Mouse (Mus musculus): ENCODE data around the gene H2-K1.

H2-K1 gene

DNA sequence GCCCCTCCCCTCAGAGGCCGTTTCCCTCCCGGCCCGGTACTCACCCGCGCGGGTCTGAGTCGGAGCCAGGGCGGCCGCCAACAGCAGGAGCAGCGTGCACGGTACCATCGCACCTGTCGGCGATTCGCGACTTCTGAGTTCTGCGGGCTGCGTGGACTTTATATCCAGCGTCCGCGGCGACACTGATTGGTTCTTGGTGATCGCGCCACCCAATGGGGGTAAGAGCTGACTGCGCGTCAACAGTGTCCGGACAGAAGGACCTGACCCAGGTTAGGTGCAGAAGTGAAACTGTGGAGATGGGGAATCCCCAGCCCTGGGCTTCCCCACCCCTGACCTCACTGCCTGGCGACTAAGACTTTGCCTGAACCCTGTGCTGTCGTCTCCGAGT is at the start of gene H2-K1:
H2-K1 (minus strand) TSS at position 198 of the 388 bp plus-strand sequence.
- peak; percentile 91 to 93 for DNase-seq (ENCODE audit: low spot score in 2 of 2)

GRCm38 (mm10) chr17:34047404-34048050 is 47.4 kb upstream of the H2-K1 start:
- DNase-seq (ENCODE audit: low spot score in 2 of 2) = no peak

DNA sequence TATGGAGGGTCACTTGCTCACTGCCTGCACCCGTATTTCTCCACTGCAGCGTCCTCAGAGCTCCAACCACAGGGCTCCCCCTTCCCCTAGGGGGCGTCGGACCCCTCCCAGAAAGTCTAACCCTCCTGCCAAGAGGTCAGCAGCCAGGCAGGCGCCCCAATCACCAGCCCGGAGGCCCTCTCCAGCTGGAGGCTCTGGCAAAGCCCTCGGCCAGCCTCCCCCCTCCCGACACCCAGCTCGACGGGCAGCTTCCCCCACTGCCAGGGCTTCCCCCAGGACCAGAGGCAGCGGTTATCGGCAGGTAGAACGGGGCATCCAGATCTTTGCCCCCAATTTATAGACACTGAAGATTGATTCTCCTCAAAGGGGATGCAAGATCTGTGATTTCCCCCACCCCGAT is 45.8 kb upstream of the H2-K1 start:
- DNase-seq (ENCODE audit: low spot score in 2 of 2) = no peak

DNA sequence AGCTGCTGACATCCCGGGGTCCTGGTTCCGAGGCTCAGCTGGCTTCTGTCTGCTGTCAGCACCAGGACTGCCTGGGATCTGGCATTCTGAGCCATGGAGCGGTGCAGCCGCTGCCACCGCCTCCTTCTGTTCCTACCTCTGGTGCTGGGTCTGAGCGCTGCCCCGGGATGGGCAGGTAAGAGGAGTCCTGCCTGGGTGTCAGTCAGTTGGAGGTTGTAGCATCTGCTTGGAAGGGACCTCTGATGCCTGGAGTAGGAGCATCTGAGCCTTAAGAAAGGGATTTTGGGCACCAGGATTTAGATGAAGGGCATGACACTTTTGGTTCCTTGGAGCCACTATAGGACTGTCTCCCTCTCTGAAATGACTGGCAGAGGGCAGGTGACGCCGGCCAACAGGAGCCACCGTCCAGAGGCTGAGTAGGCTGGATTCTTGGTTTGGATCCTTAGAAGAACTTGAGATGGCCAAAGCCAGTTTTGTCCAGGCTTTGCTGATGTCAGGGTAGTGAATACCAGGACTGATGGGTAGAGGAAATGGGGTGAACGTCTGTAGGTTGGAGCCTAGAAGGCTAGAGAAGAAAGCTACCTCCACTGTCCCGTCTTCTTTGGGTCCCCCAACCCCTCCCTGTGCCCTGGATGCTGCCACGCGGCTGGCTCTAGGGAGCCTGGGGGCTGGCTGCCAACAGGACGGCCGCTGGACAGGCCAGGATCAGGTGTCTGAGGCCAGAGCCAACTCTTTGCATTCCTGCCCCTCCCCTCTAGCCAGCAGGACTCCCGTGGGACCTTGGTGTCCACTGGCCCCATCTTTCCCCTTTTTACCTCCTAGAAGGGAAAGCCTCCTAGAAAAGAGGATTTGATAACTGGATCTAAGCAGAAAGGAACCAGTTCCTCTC is 39.7 kb upstream of the H2-K1 start:
- no peak for DNase-seq (ENCODE audit: low spot score in 2 of 2)

DNA sequence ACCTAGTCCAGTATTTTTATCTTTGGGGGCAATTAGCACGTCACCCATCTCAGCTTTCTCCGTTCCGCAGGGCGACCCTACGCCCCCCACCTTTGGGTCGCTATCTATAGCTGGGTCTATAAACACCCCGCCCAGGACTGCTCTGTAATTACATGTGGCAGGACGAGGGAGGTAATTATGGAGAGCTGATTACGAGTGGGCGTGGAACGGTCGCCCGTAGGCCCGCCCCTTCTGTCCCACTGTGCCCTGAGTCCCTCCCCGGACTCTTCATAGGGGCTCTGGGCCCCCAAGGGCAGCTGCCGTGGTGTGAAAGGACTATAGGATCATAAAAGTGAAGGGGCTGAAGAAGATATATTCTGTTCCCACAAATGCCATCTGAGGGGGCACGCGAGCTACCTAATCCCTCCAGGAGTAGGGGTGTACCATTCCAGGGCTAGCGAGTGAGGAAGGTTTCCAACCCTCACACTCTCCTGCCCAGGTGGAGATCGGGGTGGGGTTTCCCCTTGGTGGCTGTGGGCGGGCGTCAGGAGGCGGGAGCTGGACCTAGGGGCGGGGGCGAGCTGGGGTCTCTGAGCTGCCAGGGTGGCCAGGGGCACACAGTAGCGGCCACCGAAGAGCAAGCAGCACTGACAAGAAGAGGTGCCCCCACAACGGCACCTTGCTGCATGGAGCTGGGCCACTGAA is 38.9 kb upstream of the H2-K1 start, which contains the start of gene Col11a2:
Col11a2 (plus strand) TSS at position 560 of the 684 bp plus-strand sequence.
- no peak for DNase-seq (ENCODE audit: low spot score in 2 of 2)

GRCm38 (mm10) chr17:34038440-34038839 is 38.3 kb upstream of the H2-K1 start:
- DNase-seq (ENCODE audit: low spot score in 2 of 2) = no peak

DNA sequence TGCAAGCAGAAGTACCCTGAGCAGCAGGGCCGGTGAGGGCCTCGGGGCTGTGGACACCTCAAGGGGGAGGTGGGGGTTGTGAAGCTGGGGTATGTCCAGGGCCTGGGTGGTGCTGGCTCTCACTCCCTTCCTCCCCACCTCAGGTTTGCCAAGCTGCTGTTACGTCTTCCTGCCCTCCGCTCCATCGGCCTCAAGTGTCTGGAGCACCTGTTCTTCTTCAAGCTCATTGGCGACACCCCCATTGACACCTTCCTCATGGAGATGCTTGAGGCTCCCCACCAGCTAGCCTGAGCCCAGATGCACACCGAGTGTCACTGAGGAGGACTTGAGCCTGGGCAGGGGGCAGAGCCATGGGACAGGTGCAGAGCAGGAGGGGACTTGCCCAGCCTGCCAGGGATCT is 37.1 kb upstream of the H2-K1 start:
- no peak for DNase-seq (ENCODE audit: low spot score in 2 of 2)

DNA sequence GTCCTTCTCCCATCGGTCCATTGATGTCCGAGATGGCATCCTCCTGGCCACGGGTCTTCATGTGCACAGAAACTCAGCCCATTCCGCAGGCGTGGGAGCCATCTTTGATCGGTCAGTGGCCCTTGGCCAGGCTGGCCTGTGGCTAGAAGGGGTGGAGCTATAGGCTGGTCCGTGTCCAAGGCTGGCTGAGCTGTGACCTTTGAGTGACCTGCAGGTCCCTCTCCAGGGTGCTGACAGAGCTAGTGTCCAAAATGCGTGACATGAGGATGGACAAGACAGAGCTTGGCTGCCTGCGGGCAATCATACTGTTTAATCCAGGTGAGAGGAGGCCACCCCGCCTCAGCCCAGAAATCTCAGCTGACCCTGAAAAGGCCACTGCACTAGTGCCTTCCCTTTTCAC is 36.5 kb upstream of the H2-K1 start:
- DNase-seq (ENCODE audit: low spot score in 2 of 2) = no peak

DNA sequence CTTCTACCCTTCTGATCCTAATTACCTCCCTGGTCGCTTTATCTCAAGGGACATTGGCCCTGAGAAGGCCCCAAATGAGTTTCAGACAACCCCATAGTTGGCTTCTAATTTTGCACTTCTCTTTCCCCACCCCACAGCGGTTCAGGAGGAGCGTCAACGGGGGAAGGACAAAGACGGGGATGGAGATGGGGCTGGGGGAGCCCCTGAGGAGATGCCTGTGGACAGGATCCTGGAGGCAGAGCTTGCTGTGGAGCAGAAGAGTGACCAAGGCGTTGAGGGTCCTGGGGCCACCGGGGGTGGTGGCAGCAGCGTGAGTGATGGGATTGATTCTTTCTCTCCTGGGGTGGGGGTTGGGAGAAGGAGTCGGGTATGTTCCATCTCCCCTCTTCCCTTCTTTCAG is 35.4 kb upstream of the H2-K1 start:
- DNase-seq (ENCODE audit: low spot score in 2 of 2) = no peak

DNA sequence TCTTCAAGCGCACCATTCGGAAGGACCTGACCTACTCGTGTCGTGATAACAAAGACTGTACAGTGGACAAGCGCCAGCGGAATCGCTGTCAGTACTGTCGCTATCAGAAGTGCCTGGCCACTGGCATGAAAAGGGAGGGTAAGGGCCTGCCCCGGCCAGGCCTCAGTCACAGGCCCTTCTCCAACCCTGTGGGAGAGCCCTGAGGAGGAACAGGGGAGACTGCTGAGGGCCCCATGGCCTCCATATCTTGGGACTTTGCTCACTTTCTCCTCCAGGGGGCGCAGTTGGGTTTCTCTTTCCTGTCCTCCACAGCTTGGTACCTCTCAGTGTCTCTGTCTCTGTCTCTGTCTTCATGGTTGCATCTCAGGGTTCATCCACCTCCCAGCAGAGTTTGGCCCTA is 33.9 kb upstream of the H2-K1 start:
- DNase-seq (ENCODE audit: low spot score in 2 of 2) = peak in 1 of 2 experiments; percentile 48

DNA sequence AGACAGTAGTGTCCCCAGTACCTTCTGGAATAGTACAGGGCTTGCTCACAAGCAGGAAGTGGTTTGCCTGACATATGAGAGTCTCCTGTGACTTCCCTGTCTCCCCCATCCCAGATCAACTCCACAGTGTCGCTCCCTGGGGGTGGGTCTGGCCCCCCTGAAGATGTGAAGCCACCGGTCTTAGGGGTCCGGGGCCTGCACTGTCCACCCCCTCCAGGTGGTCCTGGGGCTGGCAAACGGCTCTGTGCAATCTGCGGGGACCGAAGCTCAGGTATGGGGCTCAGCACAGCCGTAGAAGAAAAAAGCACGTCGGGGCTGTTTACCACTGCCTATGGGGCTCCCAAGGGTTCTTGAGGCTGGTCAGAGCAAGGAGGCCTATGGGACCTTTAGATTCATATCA is 33.3 kb upstream of the H2-K1 start:
- DNase-seq (ENCODE audit: low spot score in 2 of 2) = no peak

DNA sequence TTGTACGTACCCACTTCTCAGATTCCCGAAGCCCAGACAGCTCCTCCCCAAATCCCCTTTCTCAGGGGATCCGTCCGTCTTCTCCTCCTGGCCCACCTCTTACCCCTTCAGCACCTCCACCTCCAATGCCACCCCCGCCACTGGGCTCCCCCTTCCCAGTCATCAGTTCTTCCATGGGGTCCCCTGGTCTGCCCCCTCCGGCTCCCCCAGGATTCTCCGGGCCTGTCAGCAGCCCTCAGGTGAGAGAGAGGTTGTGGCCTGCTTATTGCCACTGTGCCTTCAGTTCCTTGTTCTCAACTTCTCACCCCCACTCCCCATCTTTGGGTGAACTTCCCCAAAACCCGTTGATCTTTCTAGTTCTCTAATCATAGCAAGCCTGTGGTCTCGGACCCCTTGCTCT is 32.7 kb upstream of the H2-K1 start:
- no peak for DNase-seq (ENCODE audit: low spot score in 2 of 2)

GRCm38 (mm10) chr17:34032174-34032632 is 32.1 kb upstream of the H2-K1 start:
- DNase-seq (ENCODE audit: low spot score in 2 of 2) = peak; percentile 60 to 75

DNA sequence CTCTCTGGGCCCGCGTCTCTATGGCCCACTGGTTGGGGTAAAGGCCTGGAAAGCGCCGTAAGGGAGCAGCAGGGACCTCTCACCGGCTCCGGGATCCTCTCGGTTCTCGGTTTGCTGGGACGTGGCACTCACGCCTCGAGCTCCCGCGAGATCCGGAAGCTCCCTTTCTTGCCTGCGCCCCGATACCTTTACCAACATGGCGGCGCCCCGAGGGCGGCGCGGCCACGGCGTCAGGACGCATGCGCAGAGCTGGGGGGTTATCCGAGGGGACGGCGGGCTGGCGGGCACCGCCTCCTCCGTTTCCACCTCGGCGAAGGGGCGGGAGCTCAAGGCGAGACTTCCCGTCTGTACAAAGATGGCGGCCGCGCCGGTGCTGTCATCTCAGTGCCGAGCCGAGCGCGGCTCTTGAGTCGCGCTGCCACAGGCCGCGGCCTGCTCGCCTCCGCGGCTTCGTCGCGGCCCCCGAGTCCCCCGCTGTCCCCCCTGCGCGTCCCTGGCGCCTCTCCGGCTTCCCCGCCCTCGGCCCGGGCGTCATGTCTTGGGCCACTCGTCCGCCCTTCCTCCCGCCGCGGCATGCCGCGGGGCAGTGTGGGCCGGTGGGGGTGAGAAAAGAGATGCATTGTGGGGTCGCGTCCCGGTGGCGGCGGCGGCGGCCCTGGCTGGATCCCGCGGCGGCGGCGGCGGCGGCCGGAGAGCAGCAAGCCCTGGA is 31.5 kb upstream of the H2-K1 start, which contains the start of the genes Slc39a7 and Rxrb:
Slc39a7 (minus strand) TSS at position 218 of the 709 bp plus-strand sequence.
Rxrb (plus strand) TSS at position 348 of the 709 bp plus-strand sequence.
- peak; percentile 98 to 99 for DNase-seq (ENCODE audit: low spot score in 2 of 2)

DNA sequence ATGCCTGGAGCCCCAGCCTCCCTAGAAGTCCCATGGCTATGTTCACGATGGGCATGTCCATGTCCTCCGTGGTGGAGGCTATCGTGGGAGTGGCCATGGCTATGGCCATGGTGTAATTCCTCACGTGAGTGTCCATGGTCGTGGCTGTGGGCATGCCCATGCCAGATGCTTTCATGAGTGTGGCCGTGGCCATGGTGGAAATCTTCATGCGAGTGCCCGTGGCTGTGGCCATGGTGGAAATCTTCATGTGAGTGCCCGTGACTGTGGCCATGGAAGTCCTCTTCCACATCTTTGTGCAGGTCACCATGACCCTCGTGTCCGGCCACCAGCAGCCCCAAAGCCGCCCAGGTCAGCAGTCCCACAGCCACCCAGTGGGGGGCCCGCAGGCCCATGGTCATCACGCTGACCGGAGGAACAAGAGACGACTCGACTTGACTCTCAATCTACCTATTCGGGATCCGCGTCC is 30.7 kb upstream of the H2-K1 start:
- no peak for DNase-seq (ENCODE audit: low spot score in 2 of 2)

- no peak for DNase-seq (ENCODE audit: low spot score in 2 of 2)
These were observed 29.9 kb upstream of the H2-K1 start for GRCm38 (mm10) chr17:34029890-34030595.

- no peak for DNase-seq (ENCODE audit: low spot score in 2 of 2)
These were observed 29.2 kb upstream of the H2-K1 start for GRCm38 (mm10) chr17:34029150-34029889.

GRCm38 (mm10) chr17:34028501-34029149 is 28.5 kb upstream of the H2-K1 start:
- DNase-seq (ENCODE audit: low spot score in 2 of 2) = no peak

GRCm38 (mm10) chr17:34027656-34028223 is 27.6 kb upstream of the H2-K1 start, which contains the start of gene H2-Ke6:
Gene H2-Ke6, minus strand, starts transcription at chr17:34028060.
- DNase-seq (ENCODE audit: low spot score in 2 of 2) = peak; percentile 88 to 93

All from urinary bladder, postnatal 36 days (tissue).